Mouse (Mus musculus): ENCODE measurements around the gene Stradb.
"Not testable (repeated sequence)": the region's sequence is repeated elsewhere in the genome, so short reads cannot be mapped to it uniquely, and the experiment has no call there.

The Stradb gene

DNA sequence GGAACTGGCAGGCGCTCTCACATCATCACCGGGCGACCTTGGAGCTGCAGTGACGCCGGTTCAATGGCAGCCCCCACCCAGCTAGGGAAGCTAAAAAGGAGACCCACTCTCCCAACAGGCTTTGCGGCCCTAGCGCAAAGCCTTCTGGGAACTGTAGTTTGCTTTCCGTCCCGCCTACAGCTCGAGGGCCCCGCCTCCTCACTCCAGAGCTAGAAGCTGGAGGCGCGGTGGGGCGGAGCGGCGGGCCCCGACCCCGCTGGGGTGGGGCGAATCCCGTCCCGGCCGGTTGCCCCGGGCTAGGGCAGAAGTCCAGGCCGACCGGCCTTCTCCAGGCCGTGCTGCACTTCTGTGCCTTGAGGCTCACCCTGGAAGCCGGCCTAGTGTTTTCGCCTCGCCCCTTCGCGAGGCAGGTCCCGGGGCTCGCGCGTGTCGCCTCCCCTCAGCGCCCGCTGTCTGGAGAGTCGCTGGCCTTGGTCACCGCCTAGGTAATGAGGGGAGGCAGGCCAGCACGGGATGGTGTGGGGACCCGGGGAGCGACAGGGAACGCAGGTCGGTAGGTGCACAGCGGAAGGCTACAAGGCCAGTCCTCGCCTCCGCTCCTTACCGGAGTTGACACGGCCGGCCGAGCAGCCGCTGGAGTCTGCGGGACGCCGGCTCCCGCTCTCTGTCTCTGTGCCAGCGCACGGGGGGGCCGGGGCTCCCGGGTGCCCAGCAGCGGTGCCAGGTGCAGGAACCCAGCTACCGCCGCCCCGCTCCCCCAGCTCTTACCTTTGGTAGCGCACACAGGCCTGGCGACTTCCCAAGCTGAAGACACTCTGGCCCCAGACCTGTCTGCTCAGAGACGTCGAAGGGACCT, at the start of gene Stradb, which contains the start of gene Trak2:
Gene Stradb (plus strand): TSS at position 157 of the 856 bp plus-strand sequence.
Gene Trak2 (minus strand): TSS at position 65 of the 856 bp plus-strand sequence.
- peak; percentile 93 for DNase-seq (ENCODE audit: low spot score)

DNA sequence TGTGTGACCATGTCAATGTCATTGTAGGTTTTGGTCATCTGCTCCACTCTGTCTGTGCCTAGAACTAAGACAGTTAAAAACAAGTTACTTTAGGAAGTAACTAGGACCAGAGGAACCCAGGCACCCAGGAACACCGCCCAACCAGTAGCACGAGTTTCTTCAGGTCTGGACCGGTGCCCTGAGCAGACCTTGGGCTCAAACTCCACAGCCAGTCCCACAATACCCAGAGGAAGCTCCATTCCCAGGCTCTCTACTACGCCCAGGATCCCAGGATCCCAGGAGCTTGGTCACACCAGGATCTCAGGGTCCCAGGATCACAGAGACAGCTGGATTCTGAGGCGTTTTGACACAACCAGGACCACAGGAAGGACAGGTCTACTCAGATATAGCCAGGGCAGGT, 46.7 kb upstream of the Stradb start:
- no peak for DNase-seq (ENCODE audit: low spot score)

DNA sequence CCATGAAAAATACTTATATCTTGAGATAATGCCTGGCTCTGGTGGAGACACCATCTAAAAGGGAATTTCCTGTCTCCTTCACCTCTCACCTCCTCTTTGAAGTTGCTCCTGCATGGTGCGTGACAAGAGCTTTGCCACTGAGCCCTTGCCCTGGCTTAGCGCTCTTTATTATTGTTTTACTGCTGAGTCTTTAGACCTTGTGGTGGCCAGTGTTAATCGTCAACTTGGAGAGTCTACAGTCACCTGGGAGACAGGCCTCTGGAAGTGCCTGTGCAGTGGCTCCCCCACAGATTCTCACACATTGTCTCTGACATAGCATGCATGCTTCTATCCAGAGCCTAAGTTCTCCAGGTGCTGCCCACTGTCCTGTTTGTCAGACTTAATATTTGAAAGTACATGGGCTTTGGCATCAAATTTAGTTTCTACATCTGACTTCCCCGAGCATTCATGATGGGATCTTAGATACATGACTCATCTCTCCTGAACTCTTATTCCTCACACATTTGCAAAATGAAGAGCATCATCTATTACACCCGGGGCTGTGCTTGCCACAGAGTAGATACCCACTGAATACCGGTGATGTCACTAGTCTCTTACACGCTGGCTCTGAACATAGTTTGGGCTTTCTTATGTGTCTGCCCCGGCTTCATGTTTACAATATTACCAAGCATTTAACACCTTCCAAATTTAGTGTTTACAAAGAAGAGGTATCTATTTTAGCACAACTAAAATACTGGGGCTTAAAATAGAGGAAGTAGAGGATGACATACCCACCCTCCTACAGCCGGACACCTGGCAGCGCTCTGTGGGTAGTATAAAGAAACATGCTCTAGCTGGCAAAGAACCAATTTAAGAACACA, 36.3 kb upstream of the Stradb start:
- no peak for DNase-seq (ENCODE audit: low spot score)

DNA sequence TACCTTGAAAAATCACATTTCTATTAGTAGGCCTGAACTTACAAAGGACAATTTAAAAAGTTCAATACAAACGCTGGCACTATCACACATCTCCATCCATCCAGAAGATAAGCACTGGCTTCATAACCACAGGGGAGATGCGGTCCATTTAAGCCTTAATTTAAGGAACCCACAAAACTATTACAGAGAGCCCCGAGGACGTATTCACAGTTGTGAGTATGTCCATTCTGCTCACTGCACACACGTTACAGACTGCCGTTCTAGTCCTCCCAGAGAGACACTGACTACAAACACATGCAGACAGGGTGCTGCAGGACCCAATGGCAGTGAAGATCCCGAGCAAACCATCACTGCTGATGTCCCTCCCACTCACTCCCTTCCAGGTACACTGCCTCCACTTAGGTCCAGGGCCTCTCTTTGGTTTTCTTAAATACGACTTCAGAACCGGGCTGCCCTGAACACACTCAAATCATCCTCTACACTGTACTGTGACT, 35.7 kb upstream of the Stradb start:
- no peak for DNase-seq (ENCODE audit: low spot score)

DNA sequence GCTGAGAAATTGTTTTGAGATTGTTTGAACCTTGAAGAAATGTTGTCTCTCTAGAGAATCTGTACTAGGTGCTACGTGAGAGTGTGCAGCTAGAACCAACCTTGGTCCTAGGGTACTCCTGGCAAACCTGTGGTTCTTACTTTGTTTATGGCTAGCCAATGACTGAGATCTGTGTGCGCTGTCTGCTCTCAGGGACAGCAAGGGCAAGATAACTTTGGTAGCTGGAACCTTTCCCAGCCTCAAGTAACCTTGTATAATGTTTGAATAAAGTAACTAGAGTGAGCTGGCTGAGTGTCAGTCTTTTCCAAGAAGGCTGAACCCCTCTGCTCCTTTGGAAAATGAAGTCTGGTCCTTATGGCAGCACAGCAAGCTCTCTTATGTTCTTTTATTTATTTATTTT, 27.8 kb upstream of the Stradb start:
- DNase-seq (ENCODE audit: low spot score) = no peak

DNA sequence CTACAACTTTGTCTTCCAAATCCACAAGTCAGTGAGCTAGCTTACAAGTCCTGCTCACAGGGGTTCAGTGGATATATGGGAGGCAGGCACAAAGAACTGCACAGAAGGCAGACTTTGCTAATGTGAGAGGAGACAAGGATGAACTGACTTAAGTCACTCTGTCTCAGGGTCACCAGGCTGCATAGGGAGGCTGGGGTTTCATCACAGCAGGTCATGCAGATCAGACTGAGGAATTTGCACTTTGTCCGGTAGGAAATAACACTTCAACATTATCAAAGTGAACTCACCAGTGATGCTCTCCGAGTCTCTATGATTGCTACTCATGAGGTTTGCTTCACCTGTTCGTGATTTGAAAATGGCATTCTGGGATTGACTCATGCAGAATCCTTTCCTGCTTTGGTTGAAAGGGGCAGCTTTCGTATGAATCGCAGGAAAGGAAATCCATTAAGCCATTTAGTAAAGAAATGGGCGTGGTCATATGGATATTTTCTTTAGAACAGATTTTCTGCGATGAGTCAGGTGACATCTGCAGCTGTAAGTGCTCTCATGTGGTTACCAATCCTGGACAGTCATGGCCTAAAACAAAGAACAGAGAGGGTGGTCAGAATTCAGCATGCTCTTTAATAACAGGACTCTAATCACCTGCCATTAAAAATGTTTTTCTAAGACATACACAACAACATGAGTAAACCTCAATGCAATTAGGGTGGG, 27.2 kb upstream of the Stradb start:
- no peak for DNase-seq (ENCODE audit: low spot score)

DNA sequence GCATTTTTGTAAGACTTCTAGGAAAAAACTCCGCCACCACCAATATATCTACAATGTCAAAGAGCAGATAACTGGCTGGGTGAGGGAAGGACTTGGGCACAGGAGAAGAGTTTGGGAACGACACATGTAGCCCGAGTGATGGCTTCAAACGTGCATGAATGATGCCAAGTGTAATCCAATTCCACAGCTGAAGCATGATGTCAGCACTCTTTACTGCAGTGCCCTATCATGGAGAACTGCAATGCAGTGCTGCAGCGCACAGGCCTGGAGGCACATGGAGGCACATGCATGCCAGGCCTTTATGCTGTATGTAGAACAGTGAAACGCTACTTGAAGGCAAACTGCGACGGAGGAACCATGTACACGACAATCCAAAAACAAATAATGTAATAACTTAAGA, 26.6 kb upstream of the Stradb start:
- DNase-seq (ENCODE audit: low spot score) = no peak

DNA sequence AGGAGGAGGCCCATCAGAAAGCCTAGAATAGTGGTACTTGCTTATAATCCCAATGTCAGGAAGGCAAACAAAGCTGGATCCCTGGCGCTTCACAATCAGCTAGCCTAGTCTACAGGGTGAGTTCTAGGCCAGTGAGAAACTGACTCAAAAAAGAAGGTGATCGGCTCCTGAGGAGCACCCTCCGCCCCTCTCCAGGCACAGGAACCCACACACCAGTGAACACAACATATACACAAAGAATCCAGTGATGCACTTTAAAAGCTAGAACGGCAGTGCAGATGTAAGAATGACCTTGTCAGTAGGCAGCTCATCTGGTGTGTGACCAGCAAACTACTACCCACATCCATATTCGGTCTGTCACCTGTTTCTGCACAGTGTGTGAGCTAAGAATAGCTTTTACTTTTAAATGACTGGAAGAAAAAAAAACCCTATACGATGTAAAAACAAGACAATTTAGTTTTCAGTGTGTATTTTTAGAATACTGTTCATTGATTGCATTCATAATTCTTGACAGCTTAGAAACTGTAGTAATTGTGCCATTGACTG, 23.7 kb upstream of the Stradb start:
- DNase-seq (ENCODE audit: low spot score) = no peak

DNA sequence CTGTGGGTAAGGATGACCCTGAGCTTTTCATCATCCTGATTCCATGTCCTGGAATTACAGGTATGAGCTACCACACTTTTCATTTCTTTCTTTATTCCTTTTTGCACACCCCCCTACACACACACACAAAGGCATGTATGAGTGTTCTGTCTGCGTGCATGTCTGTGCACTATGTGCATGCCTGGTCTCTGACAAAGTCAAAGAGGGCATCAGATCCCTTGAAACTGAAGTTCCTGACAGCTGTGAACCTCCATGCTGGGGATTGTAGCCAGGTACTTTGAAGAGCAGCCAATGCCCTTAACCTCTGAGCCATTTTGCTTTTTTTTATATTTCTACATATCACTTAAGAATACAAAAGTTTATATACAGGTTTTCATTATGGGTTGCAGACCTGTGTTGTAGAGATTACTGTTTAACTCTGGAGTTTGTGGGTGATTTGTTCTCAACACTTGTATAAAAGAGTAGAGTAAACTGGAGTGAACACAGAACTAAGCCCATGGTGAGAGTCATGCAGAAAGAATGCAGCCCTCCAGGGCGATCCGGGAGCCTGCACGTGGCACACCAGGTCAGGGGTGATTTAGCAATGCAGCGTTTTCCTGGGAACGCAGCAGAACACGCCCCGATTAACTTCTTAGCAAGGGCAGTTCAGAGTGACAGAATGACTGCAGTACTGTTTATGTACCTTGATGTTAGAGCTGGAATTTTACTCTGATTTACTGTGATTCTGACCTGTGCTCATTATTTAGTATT, 22.2 kb upstream of the Stradb start:
- DNase-seq (ENCODE audit: low spot score) = no peak

DNA sequence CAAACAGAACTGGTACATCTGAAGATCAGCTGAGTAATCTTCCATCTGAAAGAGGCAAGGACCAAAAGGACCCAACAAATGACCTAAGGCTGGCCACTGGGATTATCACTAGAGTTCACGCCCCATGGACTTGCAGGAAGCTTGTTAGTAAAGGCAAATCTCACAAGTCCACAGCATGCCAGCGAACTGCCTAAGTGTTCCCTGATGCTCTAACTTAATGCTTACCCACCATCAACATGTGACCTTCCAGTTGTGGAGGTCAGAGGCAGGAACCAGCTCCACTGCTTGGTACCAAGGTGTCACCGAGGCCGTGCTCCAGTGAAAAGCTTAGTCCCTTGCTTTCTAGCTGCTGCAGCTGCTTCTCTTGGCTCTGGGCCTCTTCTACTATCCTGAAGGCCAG, 21.5 kb upstream of the Stradb start:
- no peak for DNase-seq (ENCODE audit: low spot score)

DNA sequence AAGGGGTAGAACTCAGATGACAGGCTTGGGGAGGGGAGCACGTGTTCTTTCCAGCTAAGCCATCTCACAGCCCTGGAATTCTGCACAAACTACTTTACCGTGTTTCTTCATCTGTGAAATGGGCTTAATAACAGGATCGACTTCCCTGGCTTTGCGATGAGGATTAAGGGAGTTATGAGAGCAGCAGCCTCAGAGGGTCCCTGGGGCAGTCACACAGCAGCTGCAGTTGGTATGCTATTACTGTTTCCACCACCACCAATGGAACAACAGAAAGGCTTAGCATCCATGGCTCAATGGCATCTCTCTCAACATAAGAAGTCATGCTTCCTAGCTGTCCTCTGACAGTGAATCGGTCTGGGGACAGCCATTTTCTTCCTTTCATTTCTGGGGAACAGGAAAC, 20.8 kb upstream of the Stradb start:
- no peak for DNase-seq (ENCODE audit: low spot score)

DNA sequence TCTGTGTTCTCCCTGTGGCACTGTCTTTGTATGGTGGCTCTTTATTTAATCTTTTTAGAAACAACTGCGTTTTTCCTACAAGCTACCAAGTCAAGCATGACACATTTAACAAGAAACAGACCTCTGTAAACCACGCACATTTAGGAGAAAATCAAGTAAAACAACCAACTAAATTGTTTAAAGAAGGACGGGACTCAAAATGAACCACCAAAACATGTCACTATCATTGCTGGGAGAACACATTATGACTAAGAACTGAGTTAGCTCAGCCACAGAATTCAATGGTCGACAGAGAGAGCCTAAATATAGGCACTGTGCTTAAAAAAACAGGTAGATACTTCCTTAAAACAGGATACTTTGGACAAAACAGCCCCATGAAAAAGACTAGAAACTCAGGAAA, 20.3 kb upstream of the Stradb start:
- DNase-seq (ENCODE audit: low spot score) = no peak

DNA sequence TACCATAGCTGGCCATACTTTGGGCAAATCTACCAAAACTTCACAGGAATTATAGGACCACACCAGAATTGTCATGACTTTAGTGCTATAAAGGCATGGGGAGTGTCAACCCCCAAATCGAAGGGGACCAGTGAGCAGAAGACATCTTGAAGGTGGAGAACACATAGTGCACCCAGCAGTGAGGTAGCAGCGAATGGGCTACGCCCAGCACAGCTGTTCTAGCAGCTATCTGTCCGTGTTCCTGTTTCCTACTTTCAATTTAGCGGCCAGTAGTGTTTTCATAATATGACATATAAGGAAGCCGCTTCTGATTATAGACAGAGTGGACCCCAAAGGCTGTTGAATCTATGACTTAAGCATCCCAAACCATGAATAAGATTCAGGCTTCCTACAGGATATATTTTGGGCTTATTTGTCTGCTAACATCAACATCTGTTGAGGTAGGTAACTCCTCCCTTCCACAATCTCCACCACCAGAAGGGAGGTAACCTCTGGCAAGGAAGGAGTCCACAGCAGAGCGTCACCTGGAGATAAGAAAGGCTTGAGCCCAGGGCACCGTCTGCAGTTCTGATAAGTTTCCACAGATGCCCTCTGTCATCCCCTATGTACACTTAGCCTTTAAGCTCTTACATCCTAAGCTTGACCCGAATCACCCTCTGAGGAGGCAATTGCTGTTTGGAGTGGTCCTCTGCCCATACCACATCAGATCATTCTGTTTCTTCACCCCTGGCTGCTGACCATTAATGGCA, 19.5 kb upstream of the Stradb start:
- DNase-seq (ENCODE audit: low spot score) = peak; percentile 95

DNA sequence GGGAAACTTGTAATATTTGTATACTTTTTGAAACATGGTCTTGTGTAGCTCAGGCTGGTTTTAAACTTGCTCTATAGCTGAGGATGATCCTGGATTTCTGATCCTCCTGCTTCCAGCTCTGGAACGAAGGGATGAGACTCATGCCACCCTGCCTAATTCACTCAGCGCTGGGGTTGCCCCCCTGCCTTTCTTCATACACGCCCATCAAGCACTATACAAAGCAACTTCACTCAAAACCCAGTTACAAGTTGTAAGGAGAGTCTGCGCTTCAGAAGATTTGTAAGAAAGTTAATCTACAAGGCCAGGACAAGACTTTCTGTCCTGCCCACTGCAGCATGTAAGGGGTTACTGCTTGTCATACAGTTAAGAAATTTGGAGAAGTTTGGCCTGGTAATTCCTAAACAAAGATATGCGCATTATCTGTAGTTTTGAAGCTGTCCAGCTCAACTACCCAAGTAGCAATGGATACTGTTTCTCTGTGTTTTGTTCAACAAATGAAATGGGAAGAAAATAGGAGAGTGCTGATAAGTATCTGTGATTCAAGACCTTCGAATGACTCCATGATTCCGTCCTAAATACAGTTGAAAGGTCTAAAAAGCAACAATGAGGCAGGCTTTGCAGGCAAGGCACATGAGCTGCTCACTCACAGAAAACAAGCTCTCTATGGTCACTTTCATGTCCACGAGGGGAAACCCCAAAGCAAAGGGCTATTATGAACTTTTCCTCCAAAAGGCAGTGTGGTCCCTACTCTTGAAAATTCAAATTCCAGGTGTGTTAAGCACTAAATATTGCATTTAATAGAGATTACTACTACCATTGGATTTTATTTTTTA, 18.5 kb upstream of the Stradb start:
- no peak for DNase-seq (ENCODE audit: low spot score)

DNA sequence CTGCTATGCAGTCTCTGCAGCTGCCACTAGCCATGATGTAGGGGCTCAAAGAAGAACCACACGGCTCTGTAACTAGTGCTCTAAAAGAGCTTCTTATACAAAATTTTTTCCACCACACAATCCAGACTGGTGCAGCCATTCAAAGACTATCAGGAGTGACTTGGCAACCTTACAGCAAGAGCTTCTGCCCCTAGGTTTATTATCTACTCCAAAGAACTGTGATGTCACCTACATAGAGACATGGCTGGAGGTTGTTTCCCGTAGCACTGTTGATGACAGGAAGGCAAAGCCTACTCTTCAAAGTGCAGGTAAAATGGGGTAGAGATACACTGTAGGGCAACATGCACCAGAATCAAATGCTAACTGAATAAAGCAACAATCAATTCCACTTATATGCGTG, 17.6 kb upstream of the Stradb start:
- peak; percentile 61 for DNase-seq (ENCODE audit: low spot score)

DNA sequence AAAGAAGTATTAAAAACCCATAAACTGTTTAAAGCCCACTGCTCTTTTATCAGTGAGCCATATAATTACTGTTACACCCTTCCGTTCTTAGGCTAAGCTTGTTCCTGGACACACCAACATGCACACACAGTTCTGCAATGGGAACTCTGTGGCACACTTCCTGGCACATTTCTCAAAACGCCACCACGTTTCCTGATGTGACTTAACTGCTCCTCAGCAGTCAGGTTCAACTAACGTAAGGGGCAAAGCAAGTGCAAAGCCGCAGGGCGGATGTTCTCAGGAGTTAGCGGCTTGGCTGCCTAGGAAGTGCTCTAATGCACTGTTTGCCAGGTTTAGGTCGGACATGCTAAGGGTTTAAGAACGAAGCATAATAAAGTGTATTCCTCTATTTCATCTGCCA, 17.1 kb upstream of the Stradb start:
- DNase-seq (ENCODE audit: low spot score) = peak; percentile 51

DNA sequence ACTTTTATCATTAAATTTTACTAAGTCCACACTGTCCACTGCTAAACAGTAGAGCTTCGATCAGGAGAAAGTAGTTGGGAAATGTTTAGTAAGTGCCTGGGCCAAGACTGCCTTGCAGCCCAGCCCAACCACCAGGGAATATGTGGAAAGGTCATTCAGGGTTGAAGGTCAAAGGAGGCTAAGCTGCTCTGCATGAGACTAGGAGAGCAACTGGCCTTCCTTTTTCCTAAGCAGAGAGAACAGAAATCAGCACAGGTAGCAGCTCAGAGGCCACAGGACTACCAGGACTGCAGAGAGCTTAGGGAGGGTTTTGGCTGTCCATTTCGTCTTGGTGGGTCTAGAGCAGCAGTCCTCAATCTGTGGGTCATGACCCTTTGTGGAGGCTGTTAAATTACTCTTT, 15.4 kb upstream of the Stradb start:
- no peak for DNase-seq (ENCODE audit: low spot score)

DNA sequence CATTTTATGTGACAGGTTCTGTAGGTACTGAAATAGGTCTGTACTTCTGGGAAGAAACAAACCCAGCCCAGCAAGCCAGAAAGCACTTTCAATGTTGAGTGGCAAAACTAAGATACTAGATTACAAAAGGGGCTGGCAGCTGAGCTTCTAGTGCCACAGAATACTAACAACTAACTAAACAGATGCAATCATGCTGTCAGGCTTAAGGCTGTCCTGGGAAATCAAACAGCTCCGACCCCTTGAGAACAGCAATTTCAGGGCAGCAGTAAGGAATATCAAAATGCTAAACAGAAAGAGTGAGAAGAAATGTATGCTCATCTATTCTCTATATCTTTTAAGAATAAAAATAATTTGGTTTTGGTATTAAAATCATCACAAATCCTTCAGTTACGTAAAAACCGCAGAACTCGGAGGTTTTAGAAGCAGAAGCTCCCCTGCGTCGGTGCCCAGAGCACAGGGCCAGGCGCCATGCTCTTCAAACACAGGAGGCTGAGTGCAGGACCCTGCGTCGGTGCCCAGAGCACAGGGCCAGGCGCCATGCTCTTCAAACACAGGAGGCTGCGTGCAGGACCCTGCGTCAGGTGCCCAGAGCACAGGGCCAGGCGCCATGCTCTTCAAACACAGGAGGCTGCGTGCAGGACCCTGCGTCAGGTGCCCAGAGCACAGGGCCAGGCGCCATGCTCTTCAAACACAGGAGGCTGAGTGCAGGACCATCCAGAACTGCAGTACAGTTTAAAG, 14.4 kb upstream of the Stradb start:
- DNase-seq (ENCODE audit: low spot score) = not testable (repeated sequence)

DNA sequence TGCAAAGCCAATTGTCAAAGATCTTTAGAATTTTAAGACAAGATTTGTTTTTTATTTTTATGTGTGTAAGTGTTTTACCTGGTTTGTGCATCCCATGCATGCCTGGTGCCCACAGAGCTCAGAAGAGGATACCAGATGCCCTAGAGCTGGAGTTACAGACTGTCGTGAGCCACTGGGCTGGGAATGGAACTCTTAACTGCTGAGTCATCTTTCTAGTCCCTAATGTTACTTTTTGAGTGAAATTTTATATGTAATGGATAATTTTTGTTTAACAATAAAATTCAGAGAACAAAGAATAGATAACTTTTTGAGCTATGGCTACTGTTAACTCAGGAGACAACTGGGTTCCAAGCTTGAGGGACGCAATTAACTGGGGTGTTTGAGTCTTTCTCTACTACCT, 13.6 kb upstream of the Stradb start:
- no peak for DNase-seq (ENCODE audit: low spot score)

Measured in c-Kit-positive CD71-positive TER-119-positive erythroid progenitor cells, embryonic 14.5 days (primary cell).